9 mouse cellular contexts compared by ENCODE assay signal in genomic region chr7:49145749-49146670, GRCm38 (mm10).
DNase-seq lines count a peak whose midpoint lies in the region; ATAC-seq and TF ChIP-seq lines count a peak whose summit lies in the region.
"Had no signal": no experiment of that assay in that cellular context is flagged by ENCODE, and none has a peak within 500 bp of the region (broad histone marks: within the 10 kb centered on the region; RNA-seq: fewer than 3 reads in every experiment).

No protein-coding gene starts in this region.

- peaks cover 6% of the 10 kb centered on the region; the same call in 1 of the 2 replicates for H3K4me1 ChIP-seq in liver, adult 2 months (ENCODE audit: control insufficient read depth, insufficient read depth, low read length)
- H3K4me1 ChIP-seq in hindbrain, embryonic 16.5 days (ENCODE audit: control insufficient read depth, insufficient read depth, low read depth, low read length) = peaks cover 12% of the 10 kb centered on the region
- H3K4me1 ChIP-seq in olfactory bulb, adult 2 months (ENCODE audit: control insufficient read depth, insufficient read depth, low read length) = peaks cover 31% of the 10 kb centered on the region

- no peak for TF ChIP-seq CTCF in liver, adult 2 months (IDR thresholded peaks at IDR 0.05; ENCODE audit: low read depth, low read length)
- no peak for TF ChIP-seq CTCF in olfactory bulb, adult 2 months (IDR thresholded peaks at IDR 0.05; ENCODE audit: insufficient read depth, low read depth, low read length)

- peak; percentile 80 for ATAC-seq in hindbrain, embryonic 16.5 days
- no peak for ATAC-seq in megakaryocyte progenitor cell, adult 5-6 weeks (replicated peaks; ENCODE audit: poor library complexity)

- WGBS in liver, adult 2 months = 60% methylated on average over 22 of the region's 22 CpGs
- WGBS in hindbrain, embryonic 16.5 days = 19% methylated on average over 22 of the region's 22 CpGs
- 18% methylated on average over 22 of the region's 22 CpGs for WGBS in olfactory bulb, adult 2 months

- H3K79me2 ChIP-seq in liver, adult 2 months (ENCODE audit: control insufficient read depth, insufficient read depth, low read length) = no peaks in the 10 kb centered on the region

- H3K27ac ChIP-seq in liver, adult 2 months (replicated peaks; ENCODE audit: insufficient read depth, low read depth, low read length) = peak overlapping the region; percentile 47; the same call in 1 of the 2 replicates
- peak overlapping the region; percentile 77 for H3K27ac ChIP-seq in hindbrain, embryonic 16.5 days (ENCODE audit: low read depth, low read length)
- peak overlapping the region; percentile 97 for H3K27ac ChIP-seq in olfactory bulb, adult 2 months (ENCODE audit: insufficient read depth, low read depth, low read length)
- H3K27ac ChIP-seq: embryonic facial prominence, embryonic 15.5 days had no signal

- no peak for TF ChIP-seq POLR2A in liver, adult 2 months (IDR thresholded peaks at IDR 0.05; ENCODE audit: extremely low read depth, insufficient read depth, low read length)
- TF ChIP-seq POLR2A in olfactory bulb, adult 2 months (IDR thresholded peaks at IDR 0.05; ENCODE audit: insufficient read depth, low read depth, low read length) = no peak

- intact Hi-C loops in left cerebral cortex, postnatal 14 days (cut with DNase I) = loop anchor here (5.0 kb wide), 1 partner anchor 101 kb away; no protein-coding TSS in a partner anchor

- DNase-seq in liver, adult 2 months (ENCODE audit: extremely low read depth, low read depth, low spot score) = peak; percentile 11
- no peak for DNase-seq in liver
- DNase-seq in frontal cortex, postnatal 14 days (ENCODE audit: low spot score in 2 of 2) = peak; percentile 57 to 61
- DNase-seq in left cerebral cortex, postnatal 14 days (ENCODE audit: low spot score in 2 of 2) = peak; percentile 62 to 68
- DNase-seq in thymus, postnatal 4 days = no peak

- H3K9ac ChIP-seq in liver, adult 2 months (ENCODE audit: low read depth, low read length) = no peak overlapping the region
- peak overlapping the region; percentile 30 for H3K9ac ChIP-seq in hindbrain, embryonic 16.5 days (ENCODE audit: low read depth, low read length)
- H3K9ac ChIP-seq: embryonic facial prominence, embryonic 15.5 days had no signal

- H3K4me2 ChIP-seq in hindbrain, embryonic 16.5 days (ENCODE audit: low read length) = no peak overlapping the region
- H3K4me2 ChIP-seq: embryonic facial prominence, embryonic 15.5 days had no signal

- no peaks in the 10 kb centered on the region for H3K27me3 ChIP-seq in liver, adult 2 months (ENCODE audit: control insufficient read depth, insufficient read depth, low read length)
- no peaks in the 10 kb centered on the region for H3K27me3 ChIP-seq in hindbrain, embryonic 16.5 days (replicated peaks; ENCODE audit: control insufficient read depth, insufficient read depth, low read length)
- H3K27me3 ChIP-seq: embryonic facial prominence, embryonic 15.5 days had no signal

- 0 out of 2 replicates have a peak, but pooled peaks cover 2% of the 10 kb centered on the region for H3K9me3 ChIP-seq in hindbrain, embryonic 16.5 days (ENCODE audit: control insufficient read depth, low read length)
- H3K9me3 ChIP-seq: embryonic facial prominence, embryonic 15.5 days had no signal

- H3K4me3 ChIP-seq in liver, adult 2 months (ENCODE audit: insufficient read depth, low read depth, low read length) = no peak overlapping the region
- H3K4me3 ChIP-seq in hindbrain, embryonic 16.5 days (ENCODE audit: low read length) = no peak overlapping the region
- no peak overlapping the region for H3K4me3 ChIP-seq in olfactory bulb, adult 2 months (ENCODE audit: insufficient read depth, low read depth, low read length)
- H3K4me3 ChIP-seq: embryonic facial prominence, embryonic 15.5 days had no signal

- H3K36me3 ChIP-seq in liver, adult 2 months (ENCODE audit: control insufficient read depth, insufficient read depth, low read length) = no peaks in the 10 kb centered on the region
- no peaks in the 10 kb centered on the region for H3K36me3 ChIP-seq in hindbrain, embryonic 16.5 days (ENCODE audit: control insufficient read depth, insufficient read depth, low read length)
- H3K36me3 ChIP-seq: embryonic facial prominence, embryonic 15.5 days had no signal

Comparison
In these comparisons a context has a peak if more than half of its experiments do, and no peak if none do; other contexts are left out.
1. DNase-seq: peak in liver, adult 2 months (single experiment), frontal cortex, postnatal 14 days (2 of 2) and left cerebral cortex, postnatal 14 days (2 of 2); none in liver (single experiment) and thymus, postnatal 4 days (single experiment).
2. H3K27ac ChIP-seq: peak in every context shown above with its lines; median percentile 97 in olfactory bulb, adult 2 months; 77 in hindbrain, embryonic 16.5 days; 47 in liver, adult 2 months.